Mouse (Mus musculus) cortical plate, adult 2 months (tissue): ENCODE measurements around the gene Wwtr1.

Source experiments
- CTCF ChIP-seq: fragments of 200-500 bp; IDR thresholded peaks from 2 replicates; pipeline ENCODE4 v1.5.1; 2011; ENCODE audit warnings: mild to moderate bottlenecking, control low read depth, low read length; ENCODE audit not compliant: insufficient read depth; ENCODE audit errors: extremely low read depth
- POLR2A ChIP-seq: fragments of 200-500 bp; IDR thresholded peaks from 2 replicates; pipeline ENCODE4 v1.6.1; 2011; ENCODE audit warnings: mild to moderate bottlenecking, low read length, control low read depth; ENCODE audit not compliant: insufficient read depth; ENCODE audit errors: extremely low read depth

DNA sequence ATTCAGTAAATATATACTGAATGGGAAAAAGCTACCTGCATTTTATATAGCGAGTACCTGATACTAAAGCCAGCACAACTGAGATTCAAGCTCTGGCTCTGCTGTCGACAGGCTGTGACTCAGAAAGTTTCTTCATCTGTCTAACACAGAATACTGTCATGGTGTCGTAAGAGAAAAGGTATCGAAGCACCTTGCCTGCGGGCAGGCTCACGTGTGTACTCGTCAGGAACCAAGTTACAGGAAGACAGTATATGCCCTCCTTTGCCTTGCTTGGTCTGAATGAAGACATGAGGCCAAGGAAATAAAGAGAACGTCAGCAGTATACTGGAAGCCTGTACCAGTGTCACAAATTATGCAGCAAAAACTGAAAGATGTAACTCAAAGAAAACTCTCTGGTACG lies 74.9 kb downstream of the Wwtr1 start:
- TF ChIP-seq POLR2A (no peak), CTCF (no peak)
